Mouse (Mus musculus) forebrain, embryonic 13.5 days (tissue): ENCODE results near the gene Slc25a30. TPM values are rescaled to one million over a fixed set of nuclear protein-coding genes. Genes with fewer than 3 reads are reported as not detected.
"Not testable (repeated sequence)": the region's sequence is repeated elsewhere in the genome, so short reads cannot be mapped to it uniquely, and the experiment has no call there.

Source experiments
- ATAC-seq: fragments of 200-750 bp; cut with Nextera tagmentation; 2 replicates; pipeline ENCODE4 v1.8.0; 2017
- H3K27ac ChIP-seq: fragments of 300-500 bp; sonication (generic); 2 replicates; pipeline ENCODE4 v1.5.1; 2015; ENCODE audit warnings: inconsistent platforms, mild to moderate bottlenecking, moderate library complexity
- H3K27me3 ChIP-seq: fragments of 300-500 bp; sonication (generic); 2 replicates; pipeline ENCODE4 v1.6.1; 2015; ENCODE audit warnings: mild to moderate bottlenecking, inconsistent platforms
- H3K36me3 ChIP-seq: fragments of 300-500 bp; sonication (generic); 2 replicates; pipeline ENCODE4 v1.6.1; 2015; ENCODE audit warnings: mild to moderate bottlenecking, inconsistent platforms; ENCODE audit not compliant: poor library complexity, severe bottlenecking
- H3K4me1 ChIP-seq: fragments of 300-500 bp; sonication (generic); 2 replicates; pipeline ENCODE4 v1.6.1; 2015; ENCODE audit warnings: inconsistent platforms
- H3K4me2 ChIP-seq: fragments of 300-500 bp; sonication (generic); 2 replicates; pipeline ENCODE4 v1.6.1; 2015; ENCODE audit warnings: inconsistent platforms, mild to moderate bottlenecking, moderate library complexity
- H3K4me3 ChIP-seq: fragments of 300-500 bp; sonication (generic); 2 replicates; pipeline ENCODE4 v1.5.1; 2015; ENCODE audit warnings: mild to moderate bottlenecking, inconsistent platforms
- H3K9ac ChIP-seq: fragments of 300-500 bp; sonication (generic); 2 replicates; pipeline ENCODE4 v1.6.1; 2015; ENCODE audit warnings: mild to moderate bottlenecking, inconsistent platforms
- H3K9me3 ChIP-seq: fragments of 300-500 bp; sonication (generic); replicated peaks from 2 replicates; pipeline ENCODE4 v1.6.1; 2016; ENCODE audit warnings: inconsistent platforms
- WGBS: fragments of 180-500 bp; shearing (Covaris S2); methylation state at CpG from one replicate; pipeline ENCODE4 v1.1.7; 2015; 5-methylcytosine and 5-hydroxymethylcytosine counted together
- polyA plus RNA-seq: library from polyadenylated mRNA; unstranded; fragments of >200 nt; fragmentation: Nextera tagmentation; extraction: Ambion mirVana; gene quantifications from 2 replicates; pipeline ENCODE4 v1.2.1, GENCODE M21; 2015

Slc25a30 gene
- polyA plus RNA-seq, 1 experiment from 2014 or later, result 9.5 TPM

DNA sequence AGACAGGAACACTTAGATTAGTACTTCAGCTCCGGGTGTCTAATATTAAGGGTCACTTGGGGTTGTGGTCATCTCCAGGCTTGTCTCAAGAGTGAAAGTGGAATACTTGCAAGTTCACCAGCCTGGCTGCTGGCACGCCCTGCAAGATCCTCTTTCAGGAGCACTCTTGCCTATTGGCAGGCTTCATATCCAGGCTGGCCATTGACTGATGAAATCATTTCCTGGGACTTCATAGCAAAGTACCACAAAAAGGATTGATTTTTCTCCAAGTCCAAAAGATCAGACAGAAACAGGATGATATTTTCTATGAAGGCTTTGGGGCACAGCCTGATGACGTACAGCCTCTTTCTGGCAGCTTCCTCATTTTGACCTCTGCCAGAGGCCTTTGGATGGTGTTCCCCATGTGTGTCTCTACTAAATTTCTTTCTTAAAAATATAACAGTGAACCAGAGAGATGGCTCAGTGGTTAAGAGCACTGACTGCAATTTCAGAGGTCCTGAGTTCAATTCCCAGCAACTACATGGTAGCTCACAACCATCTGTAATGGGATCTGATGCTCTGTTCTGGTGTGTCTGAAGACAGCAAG, 3.7 kb upstream of the Slc25a30 start:
- no peak for ATAC-seq
- H3K36me3 ChIP-seq, result no peaks in the 10 kb centered on the region
- no peak overlapping the region for H3K27ac ChIP-seq
- WGBS, result 91% methylated on average over 3 of the region's 3 CpGs
- no peak overlapping the region for H3K4me2 ChIP-seq
- H3K4me1 ChIP-seq, result peaks cover 7% of the 10 kb centered on the region
- no peak overlapping the region for H3K4me3 ChIP-seq
- H3K27me3 ChIP-seq, result peaks cover 14% of the 10 kb centered on the region
- no peak overlapping the region for H3K9ac ChIP-seq
- no peaks in the 10 kb centered on the region for H3K9me3 ChIP-seq

DNA sequence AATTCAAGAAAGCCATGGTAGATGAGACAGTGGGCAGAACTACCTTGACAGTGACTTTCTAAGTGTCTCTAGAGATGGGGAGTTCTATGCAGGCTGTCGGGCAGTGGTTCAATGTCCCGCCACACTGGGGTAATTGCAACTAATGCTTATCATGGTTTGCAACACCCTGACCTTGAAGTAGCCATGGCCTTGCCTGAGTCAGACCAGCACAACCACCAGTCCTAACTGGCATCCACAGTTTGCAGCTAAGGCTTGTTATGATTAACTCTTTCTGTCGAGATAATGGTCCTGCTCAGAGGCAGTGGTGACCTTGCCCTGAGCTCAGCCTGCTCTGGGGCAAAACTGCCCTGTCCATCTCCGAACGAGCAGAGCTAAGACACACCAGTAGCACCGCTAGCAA, 2.5 kb upstream of the Slc25a30 start:
- Histone ChIP-seq H3K36me3 (no peaks in the 10 kb centered on the region), H3K9ac (no peak overlapping the region), H3K27ac (no peak overlapping the region), H3K4me3 (no peak overlapping the region), H3K4me2 (no peak overlapping the region), H3K27me3 (peaks cover 14% of the 10 kb centered on the region), H3K9me3 (no peaks in the 10 kb centered on the region), H3K4me1 (peaks cover 7% of the 10 kb centered on the region)
- 83% methylated on average over 6 of the region's 6 CpGs for WGBS
- ATAC-seq, result no peak

DNA sequence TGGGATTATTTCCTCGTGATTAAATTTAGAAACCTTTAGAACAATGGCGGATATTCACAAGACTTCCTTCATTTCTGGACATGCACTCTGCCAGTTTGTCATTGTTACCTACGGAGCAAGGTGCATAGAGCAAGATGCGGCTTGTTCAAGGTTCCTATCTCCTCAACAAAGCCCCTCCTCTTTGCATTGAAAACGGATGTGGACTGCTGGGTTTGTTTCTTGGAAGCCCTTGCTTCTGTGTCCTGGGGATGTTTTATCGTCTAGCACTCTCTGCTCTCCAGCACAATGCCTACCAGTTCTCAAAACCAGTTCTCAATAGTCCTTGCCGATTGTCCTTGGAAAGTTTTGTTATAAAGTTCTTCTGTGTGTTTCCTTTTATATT, 948 bp upstream of the Slc25a30 start:
- H3K36me3 ChIP-seq, result no peaks in the 10 kb centered on the region
- 31% methylated on average over 7 of the region's 7 CpGs for WGBS
- ATAC-seq, result no peak
- H3K9ac ChIP-seq, result no peak overlapping the region
- peaks cover 14% of the 10 kb centered on the region for H3K27me3 ChIP-seq
- H3K4me2 ChIP-seq, result peak overlapping the region; percentile 69; the same call in 1 of the 2 replicates
- no peak overlapping the region for H3K4me3 ChIP-seq
- no peak overlapping the region for H3K27ac ChIP-seq
- peaks cover 7% of the 10 kb centered on the region for H3K4me1 ChIP-seq
- no peaks in the 10 kb centered on the region for H3K9me3 ChIP-seq

DNA sequence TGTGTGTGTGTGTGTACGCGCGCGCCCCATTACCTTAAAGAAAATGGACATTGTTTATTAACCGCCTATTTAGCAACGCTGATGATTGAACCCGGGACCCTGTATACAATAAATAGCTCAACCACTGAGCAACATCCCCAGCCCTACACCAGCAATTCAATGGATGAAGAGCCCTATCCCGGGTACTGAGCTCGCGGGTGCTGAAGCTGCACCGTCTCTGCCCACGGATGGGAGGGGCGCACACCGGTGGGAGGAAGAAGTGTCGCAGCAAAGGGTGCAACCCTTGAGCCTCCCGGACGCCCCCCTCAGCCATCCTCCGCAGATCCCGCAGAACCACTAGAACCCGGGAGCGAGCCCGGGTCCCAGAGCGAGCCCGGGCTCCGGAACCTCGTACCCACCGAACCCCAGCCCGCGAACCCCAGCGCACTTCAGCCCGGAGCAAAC, 391 bp downstream of the Slc25a30 start:
- under 1% methylated on average over 30 of the region's 31 CpGs for WGBS

DNA sequence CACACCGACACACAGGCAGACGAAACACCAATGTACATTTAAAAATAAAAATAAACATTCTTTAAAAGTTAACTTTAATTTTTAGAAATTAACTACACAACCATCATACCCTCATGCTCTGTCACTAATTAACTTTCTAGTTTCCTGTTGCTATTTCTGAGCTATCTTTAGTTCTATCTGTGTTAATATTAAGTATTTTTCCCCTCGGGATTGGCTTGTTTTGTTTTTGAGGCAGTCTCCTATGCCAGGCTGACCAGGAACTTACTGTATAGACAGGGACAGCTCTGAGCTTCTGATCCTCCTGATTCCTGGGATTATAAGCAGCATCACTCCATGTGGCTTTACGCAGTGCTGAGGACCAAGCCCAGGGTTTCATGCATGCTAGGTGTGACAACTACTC, 6.9 kb downstream of the Slc25a30 start:
- Histone ChIP-seq H3K4me1 (no peaks in the 10 kb centered on the region), H3K4me2 (no peak overlapping the region), H3K27me3 (no peaks in the 10 kb centered on the region), H3K36me3 (peaks cover 30% of the 10 kb centered on the region), H3K9ac (no peak overlapping the region), H3K4me3 (no peak overlapping the region), H3K9me3 (no peaks in the 10 kb centered on the region), H3K27ac (no peak overlapping the region)
- 88% methylated on average over 4 of the region's 4 CpGs for WGBS
- ATAC-seq, result no peak

More for the DNA sequence above, 391 bp downstream of the Slc25a30 start:
- Histone ChIP-seq H3K4me3 (peak overlapping the region; percentile 74), H3K27ac (peak overlapping the region; percentile 92), H3K27me3 (peaks cover 14% of the 10 kb centered on the region), H3K4me2 (peak overlapping the region; percentile 69), H3K9ac (peak overlapping the region; percentile 88), H3K36me3 (0 out of 2 replicates have a peak, but pooled peaks cover 6% of the 10 kb centered on the region), H3K9me3 (no peaks in the 10 kb centered on the region), H3K4me1 (peaks cover 7% of the 10 kb centered on the region)
- peak; percentile 76 for ATAC-seq

DNA sequence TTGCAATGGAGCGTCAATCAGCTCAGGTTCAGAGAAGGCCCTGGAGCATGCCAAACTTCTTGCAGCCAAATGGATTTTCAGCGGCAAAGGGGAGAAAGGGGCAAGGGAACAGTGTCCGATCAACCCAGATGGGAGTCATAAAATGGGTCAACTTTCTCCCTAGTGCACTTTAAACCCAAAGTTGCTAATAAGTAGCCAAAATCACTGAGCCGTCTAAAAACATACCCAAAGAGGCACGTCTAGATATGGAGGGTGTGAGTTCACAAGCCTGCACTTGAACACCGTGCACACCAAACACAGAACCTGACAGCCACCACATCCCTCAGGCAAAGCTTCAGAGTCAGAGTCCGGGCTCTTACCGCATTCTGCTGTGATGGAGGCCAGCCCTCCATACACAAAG, 10.2 kb downstream of the Slc25a30 start:
- 94% methylated on average over 8 of the region's 8 CpGs for WGBS
- Histone ChIP-seq H3K4me3 (no peak overlapping the region), H3K27ac (no peak overlapping the region), H3K36me3 (peaks cover 45% of the 10 kb centered on the region), H3K4me2 (no peak overlapping the region), H3K9me3 (no peaks in the 10 kb centered on the region), H3K4me1 (no peaks in the 10 kb centered on the region), H3K27me3 (no peaks in the 10 kb centered on the region), H3K9ac (no peak overlapping the region)
- no peak for ATAC-seq

DNA sequence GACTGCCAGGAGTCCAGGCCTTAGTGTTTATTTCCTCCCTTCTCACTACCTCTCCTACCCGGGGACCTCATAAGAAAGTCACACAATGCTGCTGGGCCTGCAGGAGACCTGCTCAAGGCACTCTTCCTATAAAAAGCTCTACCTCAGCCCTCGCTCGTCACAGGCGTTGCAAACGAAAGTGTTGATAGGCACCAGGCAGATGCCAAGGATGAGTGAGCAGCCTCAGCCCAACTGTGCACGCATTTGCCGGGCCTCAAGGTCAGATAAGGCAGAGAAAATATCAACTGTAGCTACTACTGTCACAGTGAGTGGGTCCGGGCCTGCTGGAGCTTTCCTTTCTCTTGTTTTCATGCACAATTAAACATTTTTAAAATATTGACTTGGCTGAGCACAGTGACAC, 13.4 kb downstream of the Slc25a30 start:
- WGBS, result 90% methylated on average over 8 of the region's 8 CpGs
- Histone ChIP-seq H3K27me3 (no peaks in the 10 kb centered on the region), H3K27ac (no peak overlapping the region), H3K36me3 (peaks cover 57% of the 10 kb centered on the region), H3K4me3 (no peak overlapping the region), H3K4me1 (no peaks in the 10 kb centered on the region), H3K4me2 (no peak overlapping the region), H3K9ac (no peak overlapping the region), H3K9me3 (no peaks in the 10 kb centered on the region)
- ATAC-seq, result no peak

DNA sequence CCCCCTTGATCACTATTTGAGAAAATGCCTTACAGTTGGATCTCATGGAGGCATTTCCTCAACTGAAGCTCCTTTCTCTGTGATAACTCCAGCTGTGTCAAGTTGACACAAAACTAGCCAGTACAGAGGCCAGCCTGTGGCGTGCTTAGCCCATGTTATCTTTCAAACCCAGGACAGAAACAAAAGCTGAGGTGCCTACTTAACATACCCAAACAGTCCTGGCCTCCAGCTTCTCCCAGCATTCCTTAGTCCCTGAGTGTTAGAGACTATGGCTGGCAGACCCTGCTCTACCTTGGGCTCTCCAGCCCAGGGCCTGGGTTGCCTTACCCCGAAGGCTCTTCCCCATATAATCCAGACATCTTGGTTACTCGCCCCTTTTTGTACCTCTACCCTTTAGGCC, 14.4 kb downstream of the Slc25a30 start:
- ATAC-seq, H3K4me1 ChIP-seq, H3K4me2 ChIP-seq, H3K27ac ChIP-seq, H3K4me3 ChIP-seq, H3K9me3 ChIP-seq, H3K27me3 ChIP-seq, H3K9ac ChIP-seq: not testable (repeated sequence)
- 91% methylated on average over 3 of the region's 3 CpGs for WGBS
- peaks cover 57% of the 10 kb centered on the region for H3K36me3 ChIP-seq

DNA sequence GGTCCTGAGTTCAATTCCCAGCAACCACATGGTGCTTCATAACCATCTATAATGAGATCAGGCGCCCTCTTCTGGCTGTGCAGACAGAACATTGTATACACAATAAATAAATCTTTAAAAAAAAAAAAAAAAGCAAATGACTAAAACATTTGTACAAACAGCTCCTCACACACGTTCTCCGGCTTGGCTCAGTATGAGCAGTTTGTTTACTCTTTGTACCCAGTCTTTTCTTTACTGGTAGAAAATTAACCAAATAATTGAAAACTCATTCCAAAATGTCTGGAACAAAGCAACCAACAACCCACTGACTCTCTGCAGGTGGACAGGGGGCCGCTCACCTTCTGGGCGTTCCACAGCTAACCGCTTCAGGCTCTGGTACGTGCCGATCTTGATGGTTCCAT, 15.7 kb downstream of the Slc25a30 start:
- ATAC-seq, result no peak
- H3K36me3 ChIP-seq, result peaks cover 55% of the 10 kb centered on the region
- H3K4me3 ChIP-seq, result no peak overlapping the region
- H3K9ac ChIP-seq, result no peak overlapping the region
- no peak overlapping the region for H3K27ac ChIP-seq
- WGBS, result 91% methylated on average over 8 of the region's 8 CpGs
- no peaks in the 10 kb centered on the region for H3K9me3 ChIP-seq
- H3K4me2 ChIP-seq, result no peak overlapping the region
- H3K4me1 ChIP-seq, result peaks cover 3% of the 10 kb centered on the region; the same call in 1 of the 2 replicates
- H3K27me3 ChIP-seq, result no peaks in the 10 kb centered on the region

DNA sequence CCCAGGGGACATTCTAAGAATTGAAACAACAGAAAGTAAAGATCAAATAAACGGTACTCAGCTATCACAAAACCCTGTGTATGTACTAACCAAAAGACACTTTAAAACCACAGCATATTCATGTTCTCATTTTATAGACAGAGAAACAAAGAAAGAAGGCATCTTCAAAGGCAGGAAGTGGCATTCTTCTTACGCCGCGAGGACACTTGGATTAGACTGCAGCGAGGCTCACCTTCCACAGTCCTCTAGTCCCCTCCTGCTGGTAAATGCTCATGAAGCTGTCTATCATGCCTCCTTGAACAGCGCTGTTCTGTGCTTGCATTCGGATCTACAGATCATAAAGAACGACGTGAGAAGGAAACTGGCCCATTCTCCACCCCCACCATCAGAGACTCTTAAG, 17.5 kb downstream of the Slc25a30 start:
- peaks cover 3% of the 10 kb centered on the region; the same call in 1 of the 2 replicates for H3K4me1 ChIP-seq
- H3K4me3 ChIP-seq, result no peak overlapping the region
- ATAC-seq, result no peak
- 80% methylated on average over 9 of the region's 9 CpGs for WGBS
- H3K9me3 ChIP-seq, result no peaks in the 10 kb centered on the region
- H3K9ac ChIP-seq, result no peak overlapping the region
- peaks cover 67% of the 10 kb centered on the region for H3K36me3 ChIP-seq
- no peaks in the 10 kb centered on the region for H3K27me3 ChIP-seq
- H3K4me2 ChIP-seq, result no peak overlapping the region
- no peak overlapping the region for H3K27ac ChIP-seq

DNA sequence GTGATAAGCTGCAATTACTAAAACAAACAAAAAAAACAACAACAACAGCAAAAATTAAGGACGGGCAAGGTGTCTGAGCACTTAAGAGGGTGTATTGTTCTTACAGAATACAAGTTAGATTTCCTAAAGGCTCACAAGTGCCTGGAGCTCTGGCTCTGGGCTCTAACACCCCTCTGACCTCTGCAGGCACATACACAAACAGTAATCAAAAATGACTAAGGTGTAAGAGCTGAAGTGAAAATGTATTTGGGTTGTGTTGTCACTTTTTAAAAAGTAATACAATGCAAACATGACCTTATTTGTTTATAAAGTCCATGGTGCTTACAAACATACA, 18.6 kb downstream of the Slc25a30 start:
- no peak overlapping the region for H3K27ac ChIP-seq
- H3K4me2 ChIP-seq, result no peak overlapping the region
- H3K4me1 ChIP-seq, result peaks cover 3% of the 10 kb centered on the region; the same call in 1 of the 2 replicates
- ATAC-seq, result no peak; the same call in 1 of the 2 replicates
- H3K9me3 ChIP-seq, result no peaks in the 10 kb centered on the region
- 6% methylated on average over 1 of the region's 1 CpGs for WGBS
- H3K4me3 ChIP-seq, result no peak overlapping the region
- H3K9ac ChIP-seq, result no peak overlapping the region
- H3K27me3 ChIP-seq, result no peaks in the 10 kb centered on the region
- peaks cover 64% of the 10 kb centered on the region for H3K36me3 ChIP-seq

DNA sequence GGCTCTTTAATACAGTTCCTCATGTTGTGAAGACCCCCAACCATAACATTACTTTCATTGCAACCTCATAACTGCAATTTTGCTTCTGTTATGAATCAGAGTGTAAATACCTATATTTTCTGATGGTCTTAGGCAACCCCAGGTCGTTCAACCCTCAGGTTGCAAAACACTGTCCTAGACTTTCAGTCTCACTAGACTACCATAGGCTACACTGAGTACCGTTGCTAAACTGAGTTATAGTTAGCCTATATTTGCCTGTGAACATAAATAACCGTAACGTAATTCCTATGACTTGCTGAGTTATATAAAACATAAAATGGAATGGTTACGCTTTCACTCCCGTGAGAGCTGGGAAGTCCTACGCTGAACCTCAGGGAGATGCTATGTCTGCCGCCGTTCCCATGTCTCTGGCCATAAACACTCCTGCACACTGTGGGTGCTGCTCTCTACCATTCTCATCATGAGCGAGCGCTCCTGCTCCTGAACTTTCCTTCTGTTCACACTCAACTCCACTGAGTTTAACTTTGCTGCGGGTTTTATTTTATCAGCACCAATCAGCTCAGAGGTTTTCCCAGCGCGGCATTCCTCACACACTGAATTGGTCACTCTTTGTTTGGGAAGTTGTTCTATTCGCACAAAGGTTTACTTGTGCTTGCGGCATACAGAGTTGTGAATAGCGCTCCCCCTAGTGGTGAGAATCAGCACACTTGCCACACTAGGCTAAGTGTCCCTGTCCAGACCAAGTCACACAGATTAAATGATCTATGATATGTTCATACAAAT, 19.2 kb downstream of the Slc25a30 start:
- H3K36me3 ChIP-seq, result peaks cover 64% of the 10 kb centered on the region
- H3K9ac ChIP-seq, result peak overlapping the region; percentile 48; the same call in 1 of the 2 replicates
- 46% methylated on average over 17 of the region's 17 CpGs for WGBS
- peak; percentile 90 for ATAC-seq
- H3K4me2 ChIP-seq, result peak overlapping the region; percentile 40
- H3K9me3 ChIP-seq, result no peaks in the 10 kb centered on the region
- no peaks in the 10 kb centered on the region for H3K27me3 ChIP-seq
- peak overlapping the region; percentile 73 for H3K27ac ChIP-seq
- H3K4me1 ChIP-seq, result peaks cover 3% of the 10 kb centered on the region; the same call in 1 of the 2 replicates
- 0 out of 2 replicates have a peak overlapping the region, but pooled peaks have one; percentile 10 for H3K4me3 ChIP-seq
